Mouse (Mus musculus): ENCODE results near the gene 4833439L19Rik. TPM values are rescaled to one million over a fixed set of nuclear protein-coding genes. Genes with fewer than 3 reads are reported as not detected.

Gene 4833439L19Rik
- 10 to 100 TPM; 73.7 to 84.8 TPM for polyA plus RNA-seq (2017; shearing (Covaris generic))

GRCm38 (mm10) chr13:54565201-54565581, at the start of gene 4833439L19Rik:
4833439L19Rik (minus strand) TSS chr13:54565435.

GRCm38 (mm10) chr13:54610972-54611754, 45.9 kb upstream of the 4833439L19Rik start, which contains the start of gene Cltb:
Cltb (minus strand) TSS chr13:54611344.

DNA sequence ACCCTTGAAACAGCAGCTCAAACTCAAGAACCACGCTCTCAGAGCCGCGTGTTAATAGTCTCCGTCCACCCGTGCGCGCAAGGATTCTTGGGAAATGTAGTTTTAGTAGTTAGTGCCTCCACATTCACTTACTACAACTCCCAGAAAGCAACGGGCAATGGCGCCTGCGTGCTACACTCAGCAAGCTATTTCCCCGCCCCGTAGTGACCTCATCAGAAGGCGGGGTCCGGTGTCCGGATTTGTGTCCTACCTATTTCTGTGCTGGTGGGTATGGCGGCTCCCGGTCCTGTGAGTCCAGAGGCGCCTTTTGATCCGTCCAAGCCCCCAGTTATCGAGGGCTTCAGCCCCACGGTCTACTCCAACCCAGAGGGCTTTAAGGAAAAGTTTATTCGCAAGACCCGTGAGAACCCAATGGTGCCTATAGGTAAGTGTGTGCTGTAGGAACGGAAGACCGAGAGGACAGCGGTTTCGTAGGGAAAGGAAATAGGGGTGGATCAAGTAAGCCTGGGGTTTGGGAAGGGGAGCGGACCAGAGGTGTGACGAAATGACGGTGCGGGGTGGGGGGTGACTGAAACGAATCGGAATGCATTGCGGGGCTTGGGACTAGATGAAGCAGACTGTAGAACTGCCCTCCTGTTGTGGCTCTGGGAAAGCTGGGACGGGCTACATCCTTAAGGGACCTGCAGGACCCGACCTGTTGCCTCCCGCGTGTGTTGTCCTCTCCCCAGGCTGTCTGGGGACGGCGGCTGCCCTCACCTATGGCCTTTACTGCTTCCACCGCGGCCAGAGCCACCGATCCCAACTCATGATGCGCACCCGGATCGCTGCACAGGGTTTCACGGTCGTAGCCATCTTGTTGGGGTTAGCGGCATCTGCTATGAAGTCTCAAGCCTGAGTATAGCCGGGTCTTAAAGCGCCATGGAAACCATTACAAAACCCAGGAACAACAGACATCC, 25.0 kb upstream of the 4833439L19Rik start, which contains the start of the genes Nop16 and Higd2a:
Gene Nop16 (minus strand): TSS at position 95 of the 956 bp plus-strand sequence.
Gene Higd2a (plus strand): TSS at position 212 of the 956 bp plus-strand sequence.

GRCm38 (mm10) chr13:54574854-54575481, 9.7 kb upstream of the 4833439L19Rik start, which contains the start of gene Arl10:
Arl10 (plus strand) TSS chr13:54575015.

DNA sequence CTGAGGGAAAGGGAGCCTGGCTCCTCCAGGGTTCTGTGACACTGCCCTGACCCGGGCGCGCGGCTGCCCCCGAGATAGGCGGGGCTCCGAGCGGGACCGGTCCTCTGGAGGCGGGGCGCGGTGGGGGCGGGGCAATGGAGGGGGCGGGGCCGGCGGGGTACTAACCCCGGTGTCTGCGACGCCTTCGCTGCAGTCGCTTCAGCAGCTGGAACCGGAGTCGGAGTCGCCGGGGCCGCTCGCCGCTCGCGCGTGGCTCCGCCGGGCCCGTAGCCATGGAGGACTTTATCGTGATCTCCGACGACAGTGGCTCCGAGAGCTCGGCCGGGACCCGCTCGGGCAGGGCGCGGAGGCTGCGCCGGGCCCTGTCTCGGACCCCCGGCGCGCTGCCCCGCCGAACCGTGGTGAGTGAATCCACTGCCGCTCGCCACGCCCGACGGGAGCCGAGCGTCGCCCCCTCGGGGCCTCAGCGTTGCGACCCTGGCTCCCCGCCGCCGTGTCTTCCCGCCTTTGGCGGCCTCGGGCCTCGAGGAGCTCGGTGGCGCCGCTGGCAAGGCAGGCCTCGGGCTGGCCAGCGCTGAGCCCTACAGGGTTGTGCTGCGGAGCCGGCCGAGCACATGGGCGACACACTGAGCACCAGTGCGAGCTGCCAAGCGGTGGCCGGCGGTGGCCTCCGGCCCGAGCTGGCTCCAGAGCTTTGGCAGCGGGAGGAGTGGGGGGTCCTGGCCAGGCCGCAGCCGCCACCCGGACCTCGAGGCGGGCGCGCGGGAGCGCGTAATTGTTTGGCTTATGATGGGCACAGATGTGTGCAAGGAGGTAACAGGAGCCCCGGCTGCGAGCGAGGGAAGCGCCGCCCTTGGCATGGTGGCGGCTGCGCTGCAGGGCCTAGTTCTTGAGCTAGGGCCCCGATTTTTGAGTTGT, 61.4 kb downstream of the 4833439L19Rik start, which contains the start of gene Simc1:
Gene Simc1 (plus strand): TSS at position 176 of the 918 bp plus-strand sequence.

Other genes starting within 250 kb of the 4833439L19Rik start
- under 1 TPM in 1 of 2 experiments, not detected in 1; 0.05 TPM for gene Cplx2, start 194.1 kb downstream of the 4833439L19Rik start, polyA plus RNA-seq (2017; shearing (Covaris generic))
- 10 to 100 TPM; 40.7 to 55.1 TPM for gene Thoc3, start 96.6 kb downstream of the 4833439L19Rik start, polyA plus RNA-seq (2017; shearing (Covaris generic))
- gene Simc1, start 61.7 kb downstream of the 4833439L19Rik start, polyA plus RNA-seq (2017; shearing (Covaris generic)), result 10 to 100 TPM; 13.0 to 15.0 TPM
- 1 to 10 TPM; 4.5 to 7.9 TPM for gene Arl10, start 9.6 kb upstream of the 4833439L19Rik start, polyA plus RNA-seq (2017; shearing (Covaris generic))
- gene Nop16, start 24.7 kb upstream of the 4833439L19Rik start, polyA plus RNA-seq (2017; shearing (Covaris generic)), result 10 to 100 TPM; 34.2 to 64.2 TPM
- 100 to 1,000 TPM; 201 to 236 TPM for gene Higd2a, start 24.8 kb upstream of the 4833439L19Rik start, polyA plus RNA-seq (2017; shearing (Covaris generic))
- 10 to 100 TPM; 20.5 to 59.0 TPM for gene Cltb, start 45.9 kb upstream of the 4833439L19Rik start, polyA plus RNA-seq (2017; shearing (Covaris generic))
- gene Faf2, start 56.3 kb upstream of the 4833439L19Rik start, polyA plus RNA-seq (2017; shearing (Covaris generic)), result 10 to 100 TPM; 65.1 to 66.9 TPM
- 10 to 100 TPM; 48.4 to 92.0 TPM for gene Rnf44, start 128.5 kb upstream of the 4833439L19Rik start, polyA plus RNA-seq (2017; shearing (Covaris generic))
- under 1 TPM in 1 of 2 experiments, not detected in 1; 0.09 TPM for gene Cdhr2, start 136.0 kb upstream of the 4833439L19Rik start, polyA plus RNA-seq (2017; shearing (Covaris generic))
- under 1 TPM in 1 of 2 experiments, not detected in 1; 0.04 TPM for gene Gprin1, start 184.4 kb upstream of the 4833439L19Rik start, polyA plus RNA-seq (2017; shearing (Covaris generic))
- gene Sncb, start 201.2 kb upstream of the 4833439L19Rik start, polyA plus RNA-seq (2017; shearing (Covaris generic)), result under 1 TPM in 1 of 2 experiments, not detected in 1; 0.45 TPM
- not detected for gene Eif4e1b, start 218.6 kb upstream of the 4833439L19Rik start, polyA plus RNA-seq (2017; shearing (Covaris generic))
- gene Tspan17, start 223.9 kb upstream of the 4833439L19Rik start, polyA plus RNA-seq (2017; shearing (Covaris generic)), result 1 to 10 TPM; 3.3 to 9.6 TPM

Data from activated CD4-positive, CD25-positive, alpha-beta regulatory T cell (primary cell).